Mouse (Mus musculus) intestine, embryonic 16.5 days (tissue): ENCODE data around the gene St8sia6. TPM values are rescaled to one million over a fixed set of nuclear protein-coding genes. Genes with fewer than 3 reads are reported as not detected.

ENCODE experiments used
- ATAC-seq: fragments of 200-750 bp; cut with Nextera tagmentation; 2 replicates; pipeline ENCODE4 v1.8.0; 2017; ENCODE audit warnings: moderate TSS enrichment, moderate library complexity
- H3K27ac ChIP-seq: fragments of 300-500 bp; sonication (generic); 2 replicates; pipeline ENCODE4 v1.5.1; 2014; ENCODE audit warnings: mild to moderate bottlenecking, low read length
- H3K27me3 ChIP-seq: fragments of 300-500 bp; sonication (generic); replicated peaks from 2 replicates; pipeline ENCODE4 v1.6.1; 2014; ENCODE audit warnings: low read length, control low read depth, mixed read lengths; ENCODE audit not compliant: control insufficient read depth, insufficient read depth
- H3K36me3 ChIP-seq: fragments of 300-500 bp; sonication (generic); 2 replicates; pipeline ENCODE4 v1.6.1; 2014; ENCODE audit warnings: low read length, control low read depth; ENCODE audit not compliant: control insufficient read depth, insufficient read depth
- H3K4me1 ChIP-seq: fragments of 300-500 bp; sonication (generic); 2 replicates; pipeline ENCODE4 v1.6.1; 2014; ENCODE audit warnings: low read length, control low read depth, mixed read lengths; ENCODE audit not compliant: control insufficient read depth, insufficient read depth
- H3K4me2 ChIP-seq: fragments of 300-500 bp; sonication (generic); 2 replicates; pipeline ENCODE4 v1.6.1; 2014; ENCODE audit warnings: low read depth, low read length, control low read depth
- H3K4me3 ChIP-seq: fragments of 300-500 bp; sonication (generic); 2 replicates; pipeline ENCODE4 v1.5.1; 2014; ENCODE audit warnings: mild to moderate bottlenecking, low read length
- H3K9ac ChIP-seq: fragments of 300-500 bp; sonication (generic); 2 replicates; pipeline ENCODE4 v1.6.1; 2014; ENCODE audit warnings: low read depth, low read length
- H3K9me3 ChIP-seq: fragments of 300-500 bp; sonication (generic); 2 replicates; pipeline ENCODE4 v1.6.1; 2016; ENCODE audit warnings: low read length, control low read depth; ENCODE audit not compliant: control insufficient read depth
- polyA plus RNA-seq: library from polyadenylated mRNA; unstranded; fragments of >200 nt; fragmentation: Nextera tagmentation; extraction: Ambion mirVana; gene quantifications from 2 replicates; pipeline ENCODE4 v1.2.1, GENCODE M21; 2015

Gene St8sia6
- polyA plus RNA-seq, 1 experiment from 2014 or later = 0.33 TPM

GRCm38 (mm10) chr2:13603093-13603492 is 190.8 kb downstream of the St8sia6 start:
- ATAC-seq = no peak
- no peaks in the 10 kb centered on the region for H3K27me3 ChIP-seq
- no peak overlapping the region for H3K4me2 ChIP-seq
- H3K36me3 ChIP-seq = no peaks in the 10 kb centered on the region
- no peak overlapping the region for H3K9ac ChIP-seq
- no peak overlapping the region for H3K27ac ChIP-seq
- H3K4me1 ChIP-seq = no peaks in the 10 kb centered on the region
- no peak overlapping the region for H3K4me3 ChIP-seq
- H3K9me3 ChIP-seq = no peaks in the 10 kb centered on the region

Other genes starting within 250 kb of the St8sia6 start
- gene Trdmt1, start 249.4 kb downstream of the St8sia6 start, polyA plus RNA-seq = 6.8 and 7.3 TPM in 2 replicates
- 370 and 392 TPM in 2 replicates for gene Vim, start 220.1 kb downstream of the St8sia6 start, polyA plus RNA-seq